Mouse (Mus musculus) splenic B cell, adult 2 months (primary cell): ENCODE results near the gene Itgb1.

Source experiments
- DNase-seq: peaks from one replicate; pipeline ENCODE4 v3.0.0-alpha.2; 2011; ENCODE audit warnings: low read depth, low spot score
- H3K27me3 ChIP-seq: 2 replicates; pipeline ENCODE4 v1.6.1; 2012; ENCODE audit warnings: mild to moderate bottlenecking, low read length, moderate library complexity, mixed read lengths; ENCODE audit not compliant: control insufficient read depth, poor library complexity, insufficient read depth, severe bottlenecking
- H3K36me3 ChIP-seq: 2 replicates; pipeline ENCODE4 v1.6.1; 2012; ENCODE audit warnings: mild to moderate bottlenecking, low read length, moderate library complexity, mixed read lengths; ENCODE audit not compliant: control insufficient read depth, poor library complexity, insufficient read depth, severe bottlenecking

Gene Itgb1

GRCm38 (mm10) chr8:128685507-128686428 is at the start of gene Itgb1:
Gene Itgb1, plus strand, starts transcription at chr8:128685654.
- Histone ChIP-seq H3K27me3 (no peaks in the 10 kb centered on the region), H3K36me3 (no peaks in the 10 kb centered on the region)
- peak; percentile 63 for DNase-seq

- no peak for DNase-seq
Observed at GRCm38 (mm10) chr8:128643104-128643503, 42.4 kb upstream of the Itgb1 start.

GRCm38 (mm10) chr8:128645452-128645851 is 40.0 kb upstream of the Itgb1 start:
- DNase-seq: no peak
- Histone ChIP-seq H3K27me3 (no peaks in the 10 kb centered on the region), H3K36me3 (no peaks in the 10 kb centered on the region)

More at GRCm38 (mm10) chr8:128643104-128643503, 42.4 kb upstream of the Itgb1 start:
- H3K27me3 ChIP-seq: no peaks in the 10 kb centered on the region
- H3K36me3 ChIP-seq: no peaks in the 10 kb centered on the region

GRCm38 (mm10) chr8:128646456-128646855 is 39.0 kb upstream of the Itgb1 start:
- DNase-seq: no peak
- H3K27me3 ChIP-seq: no peaks in the 10 kb centered on the region
- H3K36me3 ChIP-seq: no peaks in the 10 kb centered on the region

GRCm38 (mm10) chr8:128648071-128648470 is 37.4 kb upstream of the Itgb1 start:
- H3K27me3 ChIP-seq: no peaks in the 10 kb centered on the region
- DNase-seq: no peak

GRCm38 (mm10) chr8:128650331-128650855 is 35.1 kb upstream of the Itgb1 start:
- Histone ChIP-seq H3K36me3 (no peaks in the 10 kb centered on the region), H3K27me3 (no peaks in the 10 kb centered on the region)
- DNase-seq: no peak

More at GRCm38 (mm10) chr8:128648071-128648470, 37.4 kb upstream of the Itgb1 start:
- no peaks in the 10 kb centered on the region for H3K36me3 ChIP-seq

GRCm38 (mm10) chr8:128652399-128653109 is 32.9 kb upstream of the Itgb1 start:
- Histone ChIP-seq H3K27me3 (no peaks in the 10 kb centered on the region), H3K36me3 (no peaks in the 10 kb centered on the region)
- DNase-seq: peak; percentile 42

- no peaks in the 10 kb centered on the region for H3K27me3 ChIP-seq
- no peaks in the 10 kb centered on the region for H3K36me3 ChIP-seq
- peak; percentile 6 for DNase-seq
Observed at GRCm38 (mm10) chr8:128653642-128654364, 31.7 kb upstream of the Itgb1 start.

GRCm38 (mm10) chr8:128654365-128655099 is 30.9 kb upstream of the Itgb1 start:
- no peaks in the 10 kb centered on the region for H3K27me3 ChIP-seq
- peak; percentile 22 for DNase-seq
- H3K36me3 ChIP-seq: no peaks in the 10 kb centered on the region

- DNase-seq: no peak
- H3K36me3 ChIP-seq: no peaks in the 10 kb centered on the region
- H3K27me3 ChIP-seq: no peaks in the 10 kb centered on the region
Observed at GRCm38 (mm10) chr8:128662144-128662543, 23.3 kb upstream of the Itgb1 start.

- Histone ChIP-seq H3K36me3 (no peaks in the 10 kb centered on the region), H3K27me3 (no peaks in the 10 kb centered on the region)
- no peak for DNase-seq
Observed at GRCm38 (mm10) chr8:128662696-128663095, 22.8 kb upstream of the Itgb1 start.

- Histone ChIP-seq H3K36me3 (no peaks in the 10 kb centered on the region), H3K27me3 (no peaks in the 10 kb centered on the region)
- no peak for DNase-seq
Observed at GRCm38 (mm10) chr8:128663106-128663505, 22.3 kb upstream of the Itgb1 start.

- H3K27me3 ChIP-seq: no peaks in the 10 kb centered on the region
- H3K36me3 ChIP-seq: no peaks in the 10 kb centered on the region
- DNase-seq: no peak
Observed at GRCm38 (mm10) chr8:128666576-128667263, 18.7 kb upstream of the Itgb1 start.
